Mouse (Mus musculus): Measurements from ENCODE around the gene Kcnq5. TPM values are rescaled to one million over a fixed set of nuclear protein-coding genes. Genes with fewer than 3 reads are reported as not detected.

The Kcnq5 gene
- total and polyA plus RNA-seq, 3 experiments: not detected

GRCm38 (mm10) chr1:21496307-21496706 lies 465.4 kb downstream of the Kcnq5 start:
- Histone ChIP-seq H3K9ac (ENCODE audit: control insufficient read depth, low read depth, low read length, poor library complexity, severe bottlenecking) (no peak overlapping the region), H3K4me1 (ENCODE audit: control insufficient read depth in 1 of 2, insufficient read depth in 2 of 2, low read length in 2 of 2) (no peaks in the 10 kb centered on the region), H3K4me3 (ENCODE audit: control insufficient read depth in 1 of 2, insufficient read depth in 1 of 2, low read depth in 2 of 2, low read length in 2 of 2) (no peak overlapping the region), H3K27me3 (ENCODE audit: control insufficient read depth in 1 of 2, insufficient read depth in 2 of 2, low read length in 2 of 2) (no peaks in the 10 kb centered on the region), H3K9me3 (replicated peaks; ENCODE audit: insufficient read depth, low read length) (no peaks in the 10 kb centered on the region), H3K79me2 (ENCODE audit: control insufficient read depth, insufficient read depth, low read length, poor library complexity) (no peaks in the 10 kb centered on the region), H3K36me3 (ENCODE audit: control insufficient read depth in 1 of 2, insufficient read depth in 2 of 2, low read length in 2 of 2) (no peaks in the 10 kb centered on the region), H3K27ac (ENCODE audit: control insufficient read depth, low read depth, low read length) (no peak overlapping the region)
- TF ChIP-seq MAFK (IDR thresholded peaks at IDR 0.05; ENCODE audit: borderline replicate concordance, low read depth, low read length) (no peak), UBTF (IDR thresholded peaks at IDR 0.05; ENCODE audit: borderline replicate concordance, insufficient read depth, low read depth, low read length) (no peak), ETS1 (IDR thresholded peaks at IDR 0.05; ENCODE audit: low read depth, low read length) (no peak), USF1 (IDR thresholded peaks at IDR 0.05; ENCODE audit: low read depth, low read length) (no peak), TCF12 (IDR thresholded peaks at IDR 0.05; ENCODE audit: low read depth, low read length) (no peak), RAD21 (IDR thresholded peaks at IDR 0.05; ENCODE audit: low read depth, low read length) (no peak), HCFC1 (IDR thresholded peaks at IDR 0.05; ENCODE audit: low read depth, low read length) (no peak), POLR2A (IDR thresholded peaks at IDR 0.05; ENCODE audit: control insufficient read depth in 1 of 2, insufficient read depth in 1 of 2, low read depth in 1 of 2, low read length in 2 of 2, poor library complexity in 1 of 2) (no peak)
- DNase-seq (ENCODE audit: low read depth, low spot score): no peak

DNA sequence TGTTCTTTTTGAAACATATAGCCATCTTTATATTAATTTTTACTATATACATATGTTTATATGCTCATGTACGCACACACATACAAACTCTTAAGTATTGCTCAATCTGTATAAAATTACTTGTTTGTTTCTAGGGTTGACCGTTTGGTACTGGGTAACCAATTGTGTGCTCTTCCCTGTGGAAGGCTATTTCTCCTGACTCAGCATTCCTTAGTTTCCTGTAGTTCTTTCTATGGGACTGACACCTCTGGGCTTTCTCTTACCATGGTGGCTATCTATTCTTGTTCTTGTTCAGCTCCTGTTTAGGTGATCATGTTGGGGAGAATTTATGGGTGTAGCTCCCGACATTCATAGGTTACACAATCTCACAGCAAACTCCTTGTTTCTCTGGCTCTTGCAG lies 473.1 kb downstream of the Kcnq5 start:
- no peak overlapping the region for H3K9ac ChIP-seq (ENCODE audit: control insufficient read depth, low read depth, low read length, poor library complexity, severe bottlenecking)
- H3K4me3 ChIP-seq (ENCODE audit: control insufficient read depth in 1 of 2, insufficient read depth in 1 of 2, low read depth in 2 of 2, low read length in 2 of 2): no peak overlapping the region
- no peaks in the 10 kb centered on the region for H3K4me1 ChIP-seq (ENCODE audit: control insufficient read depth in 1 of 2, insufficient read depth in 2 of 2, low read length in 2 of 2)
- H3K36me3 ChIP-seq (ENCODE audit: control insufficient read depth in 1 of 2, insufficient read depth in 2 of 2, low read length in 2 of 2): no peaks in the 10 kb centered on the region
- H3K79me2 ChIP-seq (ENCODE audit: control insufficient read depth, insufficient read depth, low read length, poor library complexity): no peaks in the 10 kb centered on the region
- H3K27me3 ChIP-seq (ENCODE audit: control insufficient read depth in 1 of 2, insufficient read depth in 2 of 2, low read length in 2 of 2): no peaks in the 10 kb centered on the region
- no peak overlapping the region for H3K27ac ChIP-seq (ENCODE audit: control insufficient read depth, low read depth, low read length)
- no peak for TF ChIP-seq CTCF (IDR thresholded peaks at IDR 0.05 in 2 of 3, conservative IDR thresholded peaks at IDR 0.05 in 1 of 3; ENCODE audit: control insufficient read depth in 1 of 3, insufficient read depth in 1 of 3, low read depth in 2 of 3, low read length in 3 of 3, poor library complexity in 1 of 3, severe bottlenecking in 1 of 3)
- no peak for TF ChIP-seq POLR2AphosphoS2 (IDR thresholded peaks at IDR 0.05; ENCODE audit: low read length)
- TF ChIP-seq EP300 (IDR thresholded peaks at IDR 0.05; ENCODE audit: low read depth in 1 of 2, low read length in 2 of 2): no peak
- no peak for TF ChIP-seq UBTF (IDR thresholded peaks at IDR 0.05; ENCODE audit: borderline replicate concordance, insufficient read depth, low read depth, low read length)
- TF ChIP-seq POLR2A (IDR thresholded peaks at IDR 0.05; ENCODE audit: control insufficient read depth in 1 of 2, insufficient read depth in 1 of 2, low read depth in 1 of 2, low read length in 2 of 2, poor library complexity in 1 of 2): no peak
- TF ChIP-seq SIN3A (IDR thresholded peaks at IDR 0.05; ENCODE audit: low read length): no peak
- no peak for TF ChIP-seq BHLHE40 (IDR thresholded peaks at IDR 0.05; ENCODE audit: borderline replicate concordance, low read depth, low read length)
- no peak for TF ChIP-seq ETS1 (IDR thresholded peaks at IDR 0.05; ENCODE audit: low read depth, low read length)
- no peak for TF ChIP-seq MAFK (IDR thresholded peaks at IDR 0.05; ENCODE audit: borderline replicate concordance, low read depth, low read length)
- TF ChIP-seq MYB (IDR thresholded peaks at IDR 0.05; ENCODE audit: low read depth, low read length): no peak
- TF ChIP-seq MEF2A (IDR thresholded peaks at IDR 0.05; ENCODE audit: extremely low read depth, insufficient replicate concordance, low read depth, low read length, poor library complexity, severe bottlenecking): no peak
- no peak for TF ChIP-seq GABPA (IDR thresholded peaks at IDR 0.05; ENCODE audit: low read depth, low read length)
- no peak for TF ChIP-seq RAD21 (IDR thresholded peaks at IDR 0.05; ENCODE audit: low read depth, low read length)
- no peak for TF ChIP-seq CHD1 (IDR thresholded peaks at IDR 0.05; ENCODE audit: low read depth, low read length)
- no peak for TF ChIP-seq CHD2 (IDR thresholded peaks at IDR 0.05; ENCODE audit: low read length)
- no peak for DNase-seq (ENCODE audit: low read depth, low spot score)
- no peaks in the 10 kb centered on the region for H3K9me3 ChIP-seq (replicated peaks; ENCODE audit: insufficient read depth, low read length)
